Mouse (Mus musculus): Measurements from ENCODE around the gene Hist4h4. TPM values are rescaled to one million over a fixed set of nuclear protein-coding genes. Genes with fewer than 3 reads are reported as not detected.
"Not testable (repeated sequence)": the region's sequence is repeated elsewhere in the genome, so short reads cannot be mapped to it uniquely, and the experiment has no call there.

The Hist4h4 gene
- polyA plus RNA-seq, 1 experiment from 2014 or later, result 0.44 TPM

DNA sequence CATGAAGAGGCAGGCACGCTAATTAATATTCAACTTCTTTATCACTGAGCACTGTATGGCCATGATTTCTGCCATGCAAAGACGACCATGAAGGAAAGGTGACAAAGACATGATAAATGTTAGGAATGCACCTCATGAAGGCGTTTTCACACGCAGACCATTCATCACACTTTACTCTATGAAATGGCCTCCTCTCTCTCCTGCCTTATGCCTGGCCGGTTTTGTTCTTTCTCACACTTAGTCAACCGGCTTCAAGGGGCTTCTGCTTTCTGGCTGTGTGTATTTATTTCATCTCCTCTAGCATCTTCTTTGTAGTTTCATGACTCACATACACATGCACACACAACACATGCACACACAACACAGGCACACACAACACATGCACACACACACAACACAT lies 2.9 kb downstream of the Hist4h4 start:
- no peak overlapping the region for H3K4me2 ChIP-seq
- H3K27ac ChIP-seq (replicated peaks), result no peak overlapping the region
- H3K27me3 ChIP-seq (replicated peaks), result no peaks in the 10 kb centered on the region
- H3K36me3 ChIP-seq, result no peaks in the 10 kb centered on the region
- 87% methylated on average over 6 of the region's 6 CpGs for WGBS
- ATAC-seq (ENCODE audit: low FRiP score), result no peak
- no peak overlapping the region for H3K9ac ChIP-seq (replicated peaks)
- peaks cover 14% of the 10 kb centered on the region for H3K4me1 ChIP-seq
- H3K4me3 ChIP-seq (replicated peaks), result no peak overlapping the region
- no peaks in the 10 kb centered on the region for H3K9me3 ChIP-seq (replicated peaks)

DNA sequence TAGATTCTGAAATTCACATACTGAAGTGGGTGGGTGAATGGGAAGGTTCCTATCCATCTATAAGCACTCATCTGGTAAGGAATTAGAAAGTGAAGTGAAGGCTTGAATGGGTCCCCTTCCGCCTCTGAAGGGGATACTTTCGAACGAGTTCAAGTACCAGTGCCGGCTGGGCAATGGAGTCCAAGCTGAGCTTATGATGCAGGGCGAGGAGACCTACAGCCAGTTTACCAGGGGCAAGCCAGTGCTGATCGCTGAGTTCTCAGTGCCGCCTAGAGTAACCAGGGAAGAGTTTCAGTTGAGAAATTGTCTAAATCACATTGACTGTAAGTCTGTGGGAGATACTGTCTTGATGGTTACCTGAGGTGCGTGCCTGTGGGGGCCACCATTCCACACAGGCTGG lies 3.5 kb downstream of the Hist4h4 start:
- no peaks in the 10 kb centered on the region for H3K27me3 ChIP-seq (replicated peaks)
- no peak overlapping the region for H3K4me2 ChIP-seq
- no peaks in the 10 kb centered on the region for H3K36me3 ChIP-seq
- H3K9me3 ChIP-seq (replicated peaks), result no peaks in the 10 kb centered on the region
- peaks cover 17% of the 10 kb centered on the region for H3K4me1 ChIP-seq
- 91% methylated on average over 8 of the region's 8 CpGs for WGBS
- no peak for ATAC-seq (ENCODE audit: low FRiP score)
- no peak overlapping the region for H3K4me3 ChIP-seq (replicated peaks)
- H3K9ac ChIP-seq (replicated peaks), result no peak overlapping the region
- H3K27ac ChIP-seq (replicated peaks), result no peak overlapping the region

DNA sequence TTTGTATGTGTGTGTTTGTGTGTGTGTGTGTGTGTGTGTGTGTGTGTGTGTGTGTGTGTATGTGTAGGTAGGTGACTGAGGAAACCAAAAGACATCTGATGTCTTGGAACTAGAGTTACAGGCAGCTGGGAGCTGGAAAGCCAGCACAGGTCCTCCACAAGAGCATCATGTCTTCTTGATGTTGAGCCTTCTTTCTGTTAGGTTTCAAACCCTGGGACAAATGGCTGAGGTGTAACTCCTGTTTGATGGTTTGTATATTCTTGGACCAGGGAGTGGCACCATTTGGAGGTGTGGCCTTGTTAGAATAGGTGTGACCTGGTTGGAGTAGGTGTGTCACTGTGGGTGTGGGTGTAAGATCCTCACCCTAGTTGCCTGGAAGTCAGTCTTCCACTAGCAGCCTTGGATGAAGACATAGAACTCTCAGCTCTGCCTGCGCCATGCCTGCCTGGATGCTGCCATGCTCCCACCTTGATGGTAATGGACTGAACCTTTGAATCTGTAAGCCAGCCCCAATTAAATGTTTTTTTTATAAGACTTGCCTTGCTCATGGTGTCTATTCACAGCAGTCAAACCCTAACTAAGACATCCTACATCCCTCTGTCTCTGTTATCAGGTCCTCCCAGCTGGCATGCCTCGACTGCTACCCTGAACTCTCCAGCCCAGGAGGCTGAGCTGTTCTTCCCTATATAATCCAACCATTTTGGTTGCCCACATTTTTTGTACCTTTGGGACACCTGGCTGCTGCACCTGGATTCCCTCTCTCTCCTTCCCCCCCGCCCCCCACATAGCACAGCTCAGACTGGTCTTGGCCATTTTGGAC lies 6.1 kb downstream of the Hist4h4 start:
- not testable (repeated sequence) for H3K4me3 ChIP-seq (replicated peaks); H3K36me3 ChIP-seq; H3K27me3 ChIP-seq (replicated peaks); H3K27ac ChIP-seq (replicated peaks); H3K9me3 ChIP-seq (replicated peaks); H3K4me2 ChIP-seq; H3K9ac ChIP-seq (replicated peaks); ATAC-seq (ENCODE audit: low FRiP score)
- WGBS, result 88% methylated on average over 3 of the region's 3 CpGs
- peaks cover 20% of the 10 kb centered on the region for H3K4me1 ChIP-seq

DNA sequence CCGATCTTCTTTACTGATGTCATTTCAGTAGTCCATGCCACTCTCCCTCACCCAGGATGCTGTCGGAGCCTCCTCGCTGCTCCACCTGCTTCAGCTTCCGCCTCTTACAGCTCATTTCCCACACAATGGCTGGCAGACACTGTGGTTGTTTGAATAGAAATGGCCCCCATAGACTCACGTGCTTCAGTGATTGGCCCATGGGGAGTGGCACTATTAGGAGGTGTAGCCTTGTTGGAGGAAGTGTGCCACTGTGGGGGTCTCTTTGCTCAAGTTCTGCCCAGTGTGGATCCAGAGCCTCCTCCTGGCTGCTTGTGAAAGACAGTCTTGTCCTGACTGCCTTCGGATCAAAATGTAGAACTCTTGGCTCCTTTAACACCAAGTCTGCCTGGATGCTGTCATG lies 8.4 kb downstream of the Hist4h4 start:
- Histone ChIP-seq H3K4me2 (no peak overlapping the region), H3K27ac (replicated peaks) (no peak overlapping the region), H3K9me3 (replicated peaks) (no peaks in the 10 kb centered on the region), H3K36me3 (no peaks in the 10 kb centered on the region), H3K4me3 (replicated peaks) (no peak overlapping the region), H3K4me1 (peaks cover 19% of the 10 kb centered on the region; the same call in 1 of the 2 replicates), H3K9ac (replicated peaks) (no peak overlapping the region), H3K27me3 (replicated peaks) (no peaks in the 10 kb centered on the region)
- WGBS, result 39% methylated on average over 6 of the region's 6 CpGs
- no peak for ATAC-seq (ENCODE audit: low FRiP score)

DNA sequence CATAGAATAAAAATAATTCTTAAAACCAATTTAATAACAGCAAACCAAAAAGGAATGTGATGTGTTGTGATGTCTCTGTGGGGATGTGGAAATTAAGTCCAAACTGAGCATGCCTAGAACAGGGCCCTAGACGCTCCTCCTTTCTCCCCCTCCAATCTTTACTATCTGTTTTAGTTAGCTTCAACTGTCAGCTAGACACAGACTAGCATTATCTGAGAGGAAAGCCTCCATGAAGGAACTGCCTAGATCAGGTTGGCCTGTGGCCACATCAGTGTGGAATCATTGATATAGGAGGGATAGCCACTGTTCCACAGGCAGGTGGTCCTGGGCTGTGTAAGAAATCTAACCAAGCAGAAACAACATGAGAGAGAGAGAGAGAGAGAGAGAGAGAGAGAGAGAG lies 9.1 kb downstream of the Hist4h4 start:
- no peak for ATAC-seq (ENCODE audit: low FRiP score)
- H3K27ac ChIP-seq (replicated peaks), result no peak overlapping the region
- no peak overlapping the region for H3K4me2 ChIP-seq
- 78% methylated on average over 1 of the region's 1 CpGs for WGBS
- no peaks in the 10 kb centered on the region for H3K36me3 ChIP-seq
- H3K9ac ChIP-seq (replicated peaks), result no peak overlapping the region
- no peaks in the 10 kb centered on the region for H3K27me3 ChIP-seq (replicated peaks)
- H3K4me1 ChIP-seq, result peaks cover 19% of the 10 kb centered on the region; the same call in 1 of the 2 replicates
- no peaks in the 10 kb centered on the region for H3K9me3 ChIP-seq (replicated peaks)
- H3K4me3 ChIP-seq (replicated peaks), result no peak overlapping the region

DNA sequence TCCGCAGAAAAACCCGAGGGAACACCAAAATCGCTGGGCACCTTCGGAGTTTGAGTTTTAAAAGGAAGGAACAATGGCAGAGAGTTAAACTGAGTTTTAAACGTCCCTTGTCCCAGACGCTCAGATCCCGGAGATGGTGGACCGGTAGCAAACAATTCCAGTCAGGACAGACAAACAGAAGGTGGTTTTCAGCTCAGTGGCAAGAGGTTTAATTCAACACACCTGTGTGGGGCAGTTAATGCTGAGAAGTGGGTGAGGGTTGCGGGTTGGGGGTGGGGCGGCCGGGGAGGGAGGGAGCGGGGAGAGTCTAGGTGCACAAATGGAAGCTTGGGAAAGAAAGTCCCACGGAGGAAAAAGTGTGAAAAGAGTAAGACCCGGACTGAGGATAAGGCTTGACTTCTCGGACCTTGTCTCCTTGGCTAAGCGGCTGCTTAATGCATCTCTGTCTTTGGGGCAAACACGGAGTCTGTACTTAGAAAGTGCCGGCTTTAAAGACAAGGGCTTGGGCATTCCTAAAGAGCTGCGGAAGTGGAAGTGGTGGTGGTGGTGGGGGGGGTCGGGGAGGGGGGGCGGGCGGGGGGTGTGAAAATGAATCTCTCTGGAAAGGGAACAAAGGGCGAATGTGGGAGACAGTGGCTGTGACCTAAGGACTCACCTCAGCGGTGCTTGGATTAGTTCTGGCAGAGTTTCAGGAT lies 10.2 kb downstream of the Hist4h4 start:
- WGBS, result under 1% methylated on average over 22 of the region's 24 CpGs
- Histone ChIP-seq H3K27me3 (replicated peaks) (no peaks in the 10 kb centered on the region), H3K9ac (replicated peaks) (0 out of 2 replicates have a peak overlapping the region, but pooled peaks have one; percentile 14), H3K27ac (replicated peaks) (no peak overlapping the region), H3K4me3 (replicated peaks) (peak overlapping the region; percentile 30), H3K36me3 (no peaks in the 10 kb centered on the region), H3K4me1 (peaks cover 19% of the 10 kb centered on the region; the same call in 1 of the 2 replicates), H3K9me3 (replicated peaks) (no peaks in the 10 kb centered on the region), H3K4me2 (peak overlapping the region; percentile 63)
- ATAC-seq (ENCODE audit: low FRiP score), result no peak

DNA sequence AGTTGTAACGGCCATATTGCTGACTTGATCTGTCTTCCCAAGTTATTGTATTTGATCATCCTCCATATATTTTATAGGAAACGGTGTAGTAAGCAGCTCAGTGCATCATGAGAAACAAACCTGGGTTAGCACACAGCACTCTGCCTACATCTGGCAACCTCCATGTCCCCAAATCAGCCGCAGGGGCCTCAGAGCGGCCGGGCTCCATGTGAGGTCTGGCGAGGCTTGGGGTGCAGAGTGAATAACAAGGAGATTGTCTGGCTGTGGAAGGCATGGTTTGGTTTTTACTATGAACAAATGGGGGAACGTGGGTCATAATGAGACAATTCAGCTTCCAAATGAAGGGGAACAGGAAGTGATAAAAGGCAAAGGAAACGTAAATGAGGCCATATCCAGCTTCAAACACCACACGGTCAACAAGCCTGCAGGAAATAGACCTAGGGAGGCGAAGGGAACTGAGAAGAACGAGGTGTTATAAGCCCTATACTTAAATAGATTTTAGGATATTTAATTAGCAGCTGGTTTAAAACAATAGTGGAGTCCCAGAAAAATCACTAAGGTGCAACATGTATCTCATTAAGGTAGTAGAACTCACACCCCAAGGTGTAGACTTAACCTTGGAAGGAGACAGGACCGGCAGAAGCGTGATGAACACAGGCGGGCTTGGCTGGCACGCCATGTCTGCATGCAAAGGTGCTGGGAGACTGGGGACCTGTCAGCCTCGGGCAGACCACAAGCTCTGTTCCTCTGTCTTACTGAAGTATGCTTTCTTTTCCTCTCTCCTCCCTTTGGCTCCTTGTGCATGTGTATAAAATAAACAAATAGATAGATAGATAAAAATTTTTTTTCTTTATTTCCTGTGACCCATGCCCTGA lies 11.1 kb downstream of the Hist4h4 start:
- WGBS, result 24% methylated on average over 16 of the region's 16 CpGs
- peaks cover 19% of the 10 kb centered on the region; the same call in 1 of the 2 replicates for H3K4me1 ChIP-seq
- H3K36me3 ChIP-seq, result no peaks in the 10 kb centered on the region
- ATAC-seq (ENCODE audit: low FRiP score), result no peak
- H3K4me3 ChIP-seq (replicated peaks), result peak overlapping the region; percentile 30; the same call in 1 of the 2 replicates
- no peak overlapping the region for H3K27ac ChIP-seq (replicated peaks)
- peak overlapping the region; percentile 63 for H3K4me2 ChIP-seq
- H3K9ac ChIP-seq (replicated peaks), result no peak overlapping the region
- no peaks in the 10 kb centered on the region for H3K9me3 ChIP-seq (replicated peaks)
- no peaks in the 10 kb centered on the region for H3K27me3 ChIP-seq (replicated peaks)

DNA sequence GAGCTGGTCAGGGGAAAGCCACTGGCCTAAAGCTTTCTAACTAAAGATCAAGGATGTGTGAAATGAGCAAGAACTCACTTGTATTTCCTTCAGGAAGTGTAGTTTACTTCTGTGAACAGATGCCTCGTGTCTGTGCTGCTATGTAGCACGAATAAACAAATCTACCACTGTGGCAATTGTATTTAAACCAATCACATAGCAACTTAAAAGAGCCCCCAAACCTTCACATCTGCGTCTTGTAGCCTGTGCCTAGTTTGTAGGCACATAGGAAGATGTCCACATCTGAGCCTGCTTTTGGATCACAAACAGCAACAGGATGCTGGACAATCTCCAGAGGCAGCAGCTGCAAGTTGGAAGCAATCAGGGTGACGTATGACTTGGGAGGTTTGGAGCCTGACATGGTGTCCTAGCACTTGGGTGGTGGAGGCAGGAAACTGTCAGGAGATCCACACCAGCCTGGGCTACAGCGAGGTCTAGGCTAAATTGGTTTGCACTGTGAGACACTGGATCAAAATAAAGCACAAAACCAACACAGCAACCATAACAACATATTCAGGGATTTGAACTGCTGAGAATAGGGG lies 14.7 kb downstream of the Hist4h4 start:
- Histone ChIP-seq H3K9me3 (replicated peaks) (no peaks in the 10 kb centered on the region), H3K9ac (replicated peaks) (no peak overlapping the region), H3K4me2 (no peak overlapping the region), H3K27ac (replicated peaks) (no peak overlapping the region), H3K36me3 (no peaks in the 10 kb centered on the region), H3K4me3 (replicated peaks) (no peak overlapping the region), H3K4me1 (peaks cover 15% of the 10 kb centered on the region; the same call in 1 of the 2 replicates), H3K27me3 (replicated peaks) (no peaks in the 10 kb centered on the region)
- ATAC-seq (ENCODE audit: low FRiP score), result no peak
- 82% methylated on average over 5 of the region's 5 CpGs for WGBS

DNA sequence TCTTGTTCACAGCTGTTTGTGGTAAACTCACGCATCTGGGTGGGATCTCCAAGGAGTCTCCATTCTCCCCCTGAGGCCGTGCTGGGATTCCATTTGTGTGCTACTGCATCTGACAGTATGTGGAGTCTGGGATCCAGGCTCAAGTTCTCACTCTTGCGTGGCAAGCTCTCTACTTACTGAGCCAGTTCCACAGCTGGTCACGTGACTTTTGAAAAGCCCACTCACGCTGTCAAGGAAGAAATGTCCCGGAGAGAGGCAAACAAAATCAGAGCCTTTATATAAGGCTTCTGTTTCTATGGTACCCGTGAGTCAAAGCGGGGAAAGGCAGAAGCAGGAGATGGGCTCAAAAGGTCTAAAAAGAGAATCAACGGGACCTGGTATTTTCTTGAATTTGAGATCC lies 21.5 kb downstream of the Hist4h4 start:
- Histone ChIP-seq H3K9ac (replicated peaks) (no peak overlapping the region), H3K27ac (replicated peaks) (no peak overlapping the region), H3K4me2 (no peak overlapping the region), H3K9me3 (replicated peaks) (no peaks in the 10 kb centered on the region), H3K27me3 (replicated peaks) (no peaks in the 10 kb centered on the region), H3K4me1 (no peaks in the 10 kb centered on the region), H3K4me3 (replicated peaks) (no peak overlapping the region), H3K36me3 (no peaks in the 10 kb centered on the region)
- no peak for ATAC-seq (ENCODE audit: low FRiP score)
- 81% methylated on average over 9 of the region's 9 CpGs for WGBS

DNA sequence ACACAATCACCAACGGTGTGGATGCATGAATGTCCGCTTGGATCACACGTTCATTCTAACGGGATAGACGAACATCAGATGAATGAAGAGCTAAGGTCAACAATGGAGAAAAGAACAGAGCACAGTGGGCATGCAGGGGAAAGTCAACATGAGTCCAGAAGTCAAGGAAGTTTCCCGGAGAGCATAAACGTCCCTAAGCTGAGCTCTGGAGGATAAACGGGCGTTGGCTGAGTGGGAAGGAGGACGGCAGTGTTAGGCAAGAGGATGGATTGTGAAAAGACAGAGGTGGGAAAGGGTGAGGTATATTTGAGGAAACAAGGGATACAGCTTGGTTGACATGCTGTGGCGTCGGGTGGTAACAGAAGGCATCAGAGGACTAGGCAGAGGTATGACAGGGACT lies 22.1 kb downstream of the Hist4h4 start:
- H3K9ac ChIP-seq (replicated peaks), result no peak overlapping the region
- H3K9me3 ChIP-seq (replicated peaks), result no peaks in the 10 kb centered on the region
- H3K27ac ChIP-seq (replicated peaks), result no peak overlapping the region
- no peaks in the 10 kb centered on the region for H3K36me3 ChIP-seq
- no peak overlapping the region for H3K4me3 ChIP-seq (replicated peaks)
- no peak overlapping the region for H3K4me2 ChIP-seq
- 83% methylated on average over 12 of the region's 12 CpGs for WGBS
- no peaks in the 10 kb centered on the region for H3K4me1 ChIP-seq
- ATAC-seq (ENCODE audit: low FRiP score), result no peak
- no peaks in the 10 kb centered on the region for H3K27me3 ChIP-seq (replicated peaks)

DNA sequence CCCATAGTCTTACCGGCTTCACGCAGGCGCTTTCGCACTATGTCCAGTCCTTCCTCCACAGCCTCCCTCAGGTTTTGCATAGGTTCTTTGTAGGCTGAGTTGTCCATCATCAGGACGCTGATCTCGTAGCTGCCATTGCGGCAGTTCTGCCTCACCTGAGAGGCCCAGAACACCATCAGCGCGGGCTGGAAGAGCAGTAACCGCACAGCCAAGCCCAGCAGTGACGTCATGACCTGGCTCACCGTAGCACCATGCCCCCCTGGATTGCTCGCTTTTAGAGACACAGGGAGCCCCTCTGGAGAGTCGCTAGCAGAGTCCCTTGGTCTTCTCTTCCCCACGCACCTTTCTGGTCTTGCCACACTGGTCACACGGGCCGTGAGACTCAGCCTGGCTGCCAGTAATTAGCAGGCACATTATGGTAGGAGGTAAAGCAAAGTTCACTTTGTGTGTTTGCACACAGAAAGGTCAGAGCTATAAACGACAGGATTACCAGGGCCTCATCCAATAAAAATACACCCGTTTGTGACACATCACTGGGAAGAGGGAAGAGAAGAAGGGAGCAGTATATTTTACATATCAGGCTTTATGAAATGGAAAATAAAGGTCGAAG lies 22.7 kb downstream of the Hist4h4 start, which contains the start of gene Gucy2c:
Gucy2c (minus strand) TSS at position 389 of the 610 bp plus-strand sequence.
- 75% methylated on average over 20 of the region's 20 CpGs for WGBS
- ATAC-seq (ENCODE audit: low FRiP score), result no peak
- H3K9ac ChIP-seq (replicated peaks), result no peak within 1 kb of the TSS
- H3K27me3 ChIP-seq (replicated peaks), result no peaks in the 10 kb centered on the region
- H3K4me3 ChIP-seq (replicated peaks), result no peak within 1 kb of the TSS
- no peaks in the 10 kb centered on the region for H3K4me1 ChIP-seq
- H3K9me3 ChIP-seq (replicated peaks), result no peaks in the 10 kb centered on the region
- H3K36me3 ChIP-seq, result no peaks in the 10 kb centered on the region
- H3K27ac ChIP-seq (replicated peaks), result no peak within 1 kb of the TSS
- H3K4me2 ChIP-seq, result no peak within 1 kb of the TSS

All from neural tube, embryonic 15.5 days (tissue).